Mouse (Mus musculus) activated CD4-positive, CD25-positive, alpha-beta regulatory T cell, adult 9 weeks (primary cell): ENCODE measurements around the gene Gm9922. TPM values are rescaled to one million over a fixed set of nuclear protein-coding genes. Genes with fewer than 3 reads are reported as not detected.

Experiments
- polyA plus RNA-seq: library from polyadenylated mRNA; unstranded; fragments of 100-300 nt; shearing (Covaris generic); gene quantifications from one replicate; pipeline ENCODE4 v1.2.1, GENCODE M21; 2017

Gm9922 gene
- polyA plus RNA-seq, result not detected

DNA sequence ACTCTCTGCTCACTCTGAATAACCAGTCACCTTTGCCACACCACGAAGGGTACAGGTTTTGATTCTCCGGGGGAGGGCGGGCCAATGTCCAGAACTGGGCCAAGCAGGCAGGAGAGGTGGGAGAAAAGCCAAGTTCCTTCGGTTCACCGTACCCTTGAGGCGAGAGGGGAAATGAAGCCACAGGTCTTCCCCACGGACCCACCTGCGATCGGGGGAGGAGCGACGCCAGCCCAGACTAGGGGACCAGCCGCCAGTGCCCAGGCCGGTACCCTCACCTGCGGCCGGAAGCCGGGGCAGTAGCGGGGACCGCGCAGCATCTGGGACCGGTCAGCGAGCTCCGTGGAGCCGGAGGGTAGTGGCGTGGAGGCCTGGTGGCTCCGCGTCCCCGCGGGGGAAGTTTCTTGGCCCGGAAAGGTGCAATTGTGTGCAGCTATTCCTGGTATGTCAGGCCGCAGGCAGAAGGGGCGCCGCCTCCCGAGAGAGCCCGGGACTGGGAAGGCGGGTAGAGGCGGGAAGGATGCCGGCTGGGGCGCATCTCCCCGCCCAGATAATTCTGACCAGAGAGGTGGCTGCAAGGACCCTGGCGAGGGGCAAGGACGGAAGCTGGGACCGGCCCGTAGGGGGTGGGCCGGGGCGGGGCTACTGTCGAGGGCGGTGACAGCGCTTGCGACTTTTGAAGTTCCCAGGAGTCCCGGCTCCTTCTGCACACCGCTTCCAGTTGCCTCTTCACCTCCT lies at the start of gene Gm9922, which contains the start of gene Lmo7:
TSS of gene Gm9922 (minus strand) at position 578 of the 735 bp plus-strand sequence.
TSS of gene Lmo7 (plus strand) at position 721 of the 735 bp plus-strand sequence.

Other genes starting within 250 kb of the Gm9922 start
- gene Tbc1d4, start 120.6 kb downstream of the Gm9922 start, polyA plus RNA-seq, result 261 TPM
- 122 TPM for gene Commd6, start 89.1 kb downstream of the Gm9922 start, polyA plus RNA-seq
- gene Uchl3, start 75.8 kb downstream of the Gm9922 start, polyA plus RNA-seq, result 71.3 TPM
- 0.54 TPM for gene Lmo7, start 143 bp upstream of the Gm9922 start, polyA plus RNA-seq